Mouse (Mus musculus): ENCODE measurements around the gene Grm4.
"Not testable (repeated sequence)": the region's sequence is repeated elsewhere in the genome, so short reads cannot be mapped to it uniquely, and the experiment has no call there.

Grm4 gene

DNA sequence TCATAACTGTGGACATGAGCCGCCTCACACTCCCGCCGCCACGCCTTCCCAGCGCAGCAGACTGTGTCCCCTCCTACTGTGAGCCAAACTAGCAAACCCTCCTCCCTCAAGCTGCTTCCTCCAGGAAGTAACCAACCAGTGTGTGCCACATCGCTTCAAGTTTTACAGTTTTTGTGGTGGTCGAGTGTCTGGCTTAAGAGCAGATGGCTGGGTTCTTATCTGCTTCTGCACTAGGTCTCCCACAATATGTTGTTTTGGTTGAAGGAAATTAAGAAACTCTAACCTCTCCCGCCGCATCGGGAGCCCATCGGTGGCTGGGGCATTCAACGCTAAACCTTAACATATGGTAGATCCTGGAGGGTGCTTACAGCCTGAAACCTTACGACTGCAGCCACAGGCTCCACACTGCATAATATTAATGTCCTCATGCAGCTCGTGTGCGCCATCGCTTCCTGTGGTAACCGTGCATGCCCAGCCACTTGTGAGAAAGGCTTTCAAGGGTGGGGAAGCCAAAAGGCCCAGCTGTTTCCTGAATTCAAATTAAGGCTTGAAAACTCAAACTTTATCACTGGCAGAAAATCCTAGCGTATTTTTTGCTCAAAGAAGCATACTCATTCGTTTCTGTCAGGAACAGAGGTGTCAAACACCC, 115.7 kb downstream of the Grm4 start:
- in situ Hi-C loops (cut with MboI, MseI) = no loop called here

- in situ Hi-C loops (cut with MboI, MseI) = no loop called here
Observed at GRCm38 (mm10) chr17:27401200-27401599, 120.0 kb downstream of the Grm4 start.

- in situ Hi-C loops (cut with MboI, MseI) = loop anchor here (5.0 kb wide), 1 partner anchor 98 kb away; no protein-coding TSS in a partner anchor
Observed at GRCm38 (mm10) chr17:27393931-27394330, 127.3 kb downstream of the Grm4 start.

DNA sequence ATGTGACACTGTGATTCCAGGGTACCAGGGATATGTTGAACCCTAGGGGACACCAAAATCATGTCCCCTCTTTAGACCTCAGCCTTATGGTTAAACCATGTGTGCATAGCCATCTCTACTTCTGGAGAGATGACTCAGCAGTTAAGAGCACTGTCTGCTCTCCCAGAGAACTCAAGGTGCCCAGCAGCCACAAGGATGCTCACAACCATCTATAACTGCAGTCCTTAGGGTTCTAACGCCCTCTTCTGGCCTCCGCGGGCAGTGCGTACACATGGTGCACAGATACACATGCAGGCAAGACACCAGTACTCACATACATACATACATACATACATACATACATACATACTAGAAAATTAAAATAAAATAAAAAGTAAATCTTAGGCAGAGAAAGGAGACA, 127.8 kb downstream of the Grm4 start:
- in situ Hi-C loops (cut with MboI, MseI) = loop anchor here (5.0 kb wide), 1 partner anchor 99 kb away; no protein-coding TSS in a partner anchor

DNA sequence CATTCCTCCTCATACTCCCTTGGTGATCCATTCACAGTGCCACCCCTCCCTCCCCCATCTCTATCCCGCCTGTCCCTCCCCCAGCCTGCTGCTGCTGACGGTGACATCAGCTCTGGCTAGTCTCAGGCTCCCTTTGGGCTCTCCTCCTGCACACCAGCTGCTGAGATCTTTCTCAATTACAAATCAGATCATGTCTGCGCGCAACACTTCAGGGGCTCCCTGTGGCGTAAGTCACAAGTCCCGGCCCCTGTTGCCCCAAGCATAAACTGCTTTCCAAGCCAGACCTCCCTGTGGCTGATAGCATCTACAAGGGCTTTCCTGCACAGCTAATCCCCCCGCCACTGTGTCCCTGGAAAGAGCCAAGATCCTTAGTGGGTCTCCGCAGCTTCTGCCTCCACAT, 128.3 kb downstream of the Grm4 start:
- in situ Hi-C loops (cut with MboI, MseI) = loop anchor here (5.0 kb wide), 1 partner anchor 99 kb away; no protein-coding TSS in a partner anchor

DNA sequence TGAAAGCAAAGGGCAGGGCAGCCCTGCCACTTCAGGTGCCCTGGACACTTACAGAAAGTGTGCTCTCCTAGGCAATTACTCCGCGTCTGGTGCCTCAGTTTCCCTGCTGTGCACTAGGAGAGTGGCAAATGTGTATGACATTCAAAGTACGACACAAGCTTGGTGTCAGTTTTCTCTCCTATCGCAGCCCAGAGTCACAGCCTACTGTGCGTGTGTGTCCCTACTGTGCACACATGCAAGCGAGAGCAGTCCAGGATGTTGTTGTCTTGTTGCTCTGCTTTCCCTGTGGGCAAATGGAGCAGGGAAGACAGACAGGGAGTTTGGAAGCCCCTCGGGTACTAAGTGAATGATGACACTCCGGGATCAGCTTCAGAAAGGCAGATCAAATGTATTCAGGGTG, 131.2 kb downstream of the Grm4 start:
- in situ Hi-C loops (cut with MboI, MseI) = loop anchor here (5.0 kb wide), 1 partner anchor 102 kb away; no protein-coding TSS in a partner anchor

- in situ Hi-C loops (cut with MboI, MseI) = no loop called here
Observed at GRCm38 (mm10) chr17:27389221-27390000, 131.8 kb downstream of the Grm4 start.

GRCm38 (mm10) chr17:27386438-27386837, 134.8 kb downstream of the Grm4 start:
- in situ Hi-C loops (cut with MboI, MseI) = no loop called here

DNA sequence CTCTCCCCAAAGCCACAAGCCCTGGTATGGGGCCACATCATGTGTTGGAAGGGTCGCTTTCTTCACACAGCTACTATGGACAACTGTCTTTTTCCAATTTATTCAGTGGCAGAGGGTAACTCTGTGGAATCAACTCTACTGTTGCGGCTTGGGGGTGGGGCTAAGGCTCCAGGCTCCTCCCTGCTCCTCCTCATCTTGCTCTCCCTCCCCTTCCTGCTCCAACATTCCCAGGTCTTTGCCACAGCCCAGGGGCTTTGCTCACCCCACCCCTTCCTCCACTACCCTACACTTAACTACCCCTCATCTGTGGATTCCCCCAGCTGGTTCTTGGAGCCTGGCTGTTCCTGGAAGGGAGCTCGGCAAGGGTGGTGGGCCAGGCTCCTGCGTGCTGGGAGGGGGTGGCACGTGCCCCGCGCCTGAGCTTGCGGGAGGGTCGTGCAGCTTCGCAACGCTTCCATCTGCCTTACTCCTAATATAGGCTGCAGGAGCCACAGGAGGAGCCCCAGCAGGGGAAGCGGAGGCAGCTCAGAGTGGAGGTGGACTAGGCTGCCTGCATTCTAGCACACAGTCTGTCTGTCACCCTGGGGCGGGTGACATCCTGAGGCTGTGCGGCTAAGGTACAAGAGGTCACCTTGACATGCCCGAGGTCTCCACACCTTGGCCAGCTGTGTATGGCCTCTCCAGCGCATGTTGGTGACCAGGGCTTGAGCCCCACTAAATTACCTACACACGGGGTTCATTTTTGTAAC, 135.5 kb downstream of the Grm4 start:
- in situ Hi-C loops (cut with MboI, MseI) = no loop called here

GRCm38 (mm10) chr17:27382916-27383315, 138.3 kb downstream of the Grm4 start:
- in situ Hi-C loops (cut with MboI, MseI) = no loop called here

DNA sequence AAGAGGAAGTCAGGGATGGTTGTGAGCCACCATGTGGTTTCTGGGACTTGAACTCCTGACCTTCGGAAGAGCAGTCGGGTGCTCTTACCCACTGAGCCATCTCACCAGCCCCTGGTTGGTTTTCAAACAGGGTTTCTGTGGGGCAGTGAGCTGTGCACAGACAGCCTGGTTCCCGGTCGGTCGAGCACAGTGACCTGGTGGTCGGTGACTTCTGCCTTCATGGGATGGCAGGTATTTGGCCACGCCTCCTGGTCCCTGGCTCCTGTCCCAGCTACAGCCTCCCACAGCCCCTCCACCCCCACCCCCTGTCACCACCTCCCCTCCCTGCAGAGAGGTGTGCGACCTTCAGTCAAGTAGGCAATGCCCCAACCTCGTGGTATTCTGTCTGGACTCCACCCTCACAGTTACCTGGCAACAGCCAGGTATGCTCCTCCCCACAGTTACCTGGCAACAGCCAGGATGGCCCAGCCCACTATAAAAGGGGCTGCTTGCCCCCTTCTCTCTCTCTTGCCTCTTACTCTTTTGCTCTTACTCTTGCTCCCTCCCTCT, 140.2 kb downstream of the Grm4 start:
- in situ Hi-C loops (cut with MboI, MseI) = not testable (repeated sequence)

DNA sequence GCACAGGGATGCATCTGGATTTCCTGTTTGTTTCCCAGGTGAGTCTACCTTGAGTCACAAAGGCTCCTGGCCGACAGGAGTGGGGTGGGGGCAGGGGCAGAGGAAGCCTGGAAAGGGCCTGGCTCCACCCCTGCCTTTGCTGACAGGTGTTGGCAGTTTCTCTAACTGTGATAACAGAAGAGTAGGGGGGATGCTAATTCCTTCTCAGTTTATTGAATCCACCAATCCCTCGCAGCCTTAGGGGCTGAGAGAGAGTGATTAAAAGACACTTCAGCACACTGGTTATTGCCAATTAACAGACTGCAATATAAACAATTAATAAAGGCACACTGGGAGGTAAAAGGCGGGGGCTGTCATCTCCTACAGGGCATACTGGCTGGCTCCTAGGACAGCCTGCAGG, 142.2 kb downstream of the Grm4 start:
- in situ Hi-C loops (cut with MboI, MseI) = no loop called here

DNA sequence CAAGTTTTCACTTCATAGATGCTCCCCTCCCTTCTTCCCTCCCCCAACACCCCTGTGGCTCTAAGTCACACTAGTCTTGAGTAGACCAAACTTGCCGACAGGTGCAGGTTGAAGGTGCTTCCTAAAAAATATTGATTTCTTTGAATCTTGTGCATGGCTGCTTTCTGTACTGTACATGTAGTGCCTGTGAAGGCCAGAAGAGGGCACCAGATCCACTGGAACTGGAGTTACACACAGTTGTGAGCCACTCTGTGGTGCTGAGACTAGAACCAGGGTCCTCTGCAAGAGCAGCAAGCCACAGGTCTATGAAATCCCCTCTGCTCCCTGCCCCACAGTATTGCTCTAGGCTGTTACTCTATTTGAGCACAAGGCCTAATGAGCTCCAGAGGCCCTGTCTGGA, 144.1 kb downstream of the Grm4 start:
- in situ Hi-C loops (cut with MboI, MseI) = no loop called here

- in situ Hi-C loops (cut with MboI, MseI) = no loop called here
Observed at GRCm38 (mm10) chr17:27375551-27375950, 145.7 kb downstream of the Grm4 start.
